Mouse (Mus musculus) brain, embryonic 14.5 days (tissue): Measurements from ENCODE around the gene Atf4. TPM values are rescaled to one million over a fixed set of nuclear protein-coding genes. Genes with fewer than 3 reads are reported as not detected.
A peak's percentile ranks its signal among the peaks of the same experiment; 100 is the strongest.

Experiments
- DNase-seq: peaks from one replicate; pipeline ENCODE4 v3.0.0-alpha.2; 2011; ENCODE audit warnings: low read depth
- CTCF ChIP-seq: fragments of 200-500 bp; IDR thresholded peaks from 2 replicates; pipeline ENCODE4 v1.5.1; 2012; ENCODE audit warnings: inconsistent platforms, mild to moderate bottlenecking, moderate library complexity, borderline replicate concordance; ENCODE audit not compliant: insufficient read depth, insufficient read length; ENCODE audit errors: extremely low read depth
- POLR2A ChIP-seq: fragments of 200-500 bp; IDR thresholded peaks from 2 replicates; pipeline ENCODE4 v1.6.1; 2012; ENCODE audit warnings: mild to moderate bottlenecking, inconsistent platforms, borderline replicate concordance; ENCODE audit not compliant: poor library complexity, insufficient read depth, insufficient read length, severe bottlenecking; ENCODE audit errors: extremely low read depth
- polyA plus RNA-seq: library from polyadenylated mRNA; depleted of rRNA; stranded (reverse); fragments of >200 nt; gene quantifications from 2 replicates; pipeline ENCODE4 v1.2.3, GENCODE M21; 2012; rRNA removed

Gene Atf4
- polyA plus RNA-seq, 1 experiment, result 236 TPM

DNA sequence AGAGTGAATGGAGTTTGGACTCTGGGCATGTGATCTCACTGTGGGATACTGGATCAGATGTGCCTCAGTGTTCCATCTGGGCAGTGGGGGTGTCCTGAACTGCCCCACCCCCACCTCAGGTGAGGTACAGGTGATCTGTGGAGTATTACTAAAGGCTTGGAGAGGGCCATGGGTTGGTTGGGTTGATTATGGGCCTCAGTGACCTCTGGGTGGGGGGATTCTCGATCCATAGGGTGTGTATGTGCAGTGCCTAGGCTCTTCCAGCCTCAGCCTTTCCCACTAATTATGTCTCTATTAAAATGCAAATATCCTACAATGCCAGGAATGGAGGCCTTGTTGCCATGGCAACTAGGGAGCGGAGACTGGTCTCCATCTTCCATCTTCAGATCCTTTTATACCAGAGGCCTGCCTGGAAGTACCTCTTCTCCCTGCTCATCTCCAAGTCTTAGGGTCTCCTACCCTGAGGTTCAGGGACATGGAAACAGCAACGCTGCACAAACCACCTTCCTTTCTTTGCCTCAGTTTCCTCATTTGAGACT, 16.9 kb downstream of the Atf4 start:
- peak; percentile 78 for DNase-seq
- TF ChIP-seq POLR2A (no peak), CTCF (no peak)

DNA sequence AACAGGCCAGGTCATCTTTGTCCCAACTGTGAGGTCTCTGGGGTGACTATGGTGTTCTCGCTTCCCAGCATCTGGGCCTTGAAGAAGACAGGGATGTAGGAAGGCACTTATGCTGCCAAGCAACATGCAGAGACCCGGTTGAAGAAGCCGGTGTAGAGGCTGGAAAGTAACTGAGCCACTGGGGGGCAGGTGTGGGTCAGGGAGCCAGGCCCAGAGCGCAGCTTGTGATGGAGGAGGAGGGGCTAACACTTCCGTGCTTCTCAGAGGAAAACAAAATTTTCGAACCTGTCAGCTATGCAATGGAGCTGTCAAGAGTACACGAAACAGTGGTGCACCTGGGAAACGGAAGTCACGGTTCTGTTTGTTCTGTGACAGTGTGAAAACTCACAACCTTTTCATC, 22.1 kb downstream of the Atf4 start:
- no peak for TF ChIP-seq POLR2A
- TF ChIP-seq CTCF, result peak; percentile 52
- DNase-seq, result peak; percentile 58

DNA sequence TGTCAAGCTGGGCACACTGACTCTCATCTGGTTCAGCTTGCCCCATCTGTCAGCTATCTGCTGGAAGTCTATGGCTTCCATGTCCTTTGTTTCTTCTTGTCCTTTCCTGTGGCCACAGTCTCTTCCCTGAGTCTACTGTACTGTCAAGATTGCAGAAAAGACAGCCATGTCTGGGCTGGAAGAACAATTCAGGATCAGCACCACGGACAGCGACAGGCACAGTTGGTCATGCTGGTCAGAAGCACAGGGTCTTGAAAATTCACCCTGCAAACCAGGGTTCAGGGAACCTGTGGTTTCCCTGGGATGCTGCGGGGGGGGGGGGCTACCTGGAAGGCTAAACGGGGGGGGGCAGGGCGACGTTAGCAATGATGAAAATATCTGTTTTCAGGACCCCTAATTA, 22.6 kb downstream of the Atf4 start:
- DNase-seq, result peak; percentile 56
- TF ChIP-seq POLR2A (no peak), CTCF (no peak)

DNA sequence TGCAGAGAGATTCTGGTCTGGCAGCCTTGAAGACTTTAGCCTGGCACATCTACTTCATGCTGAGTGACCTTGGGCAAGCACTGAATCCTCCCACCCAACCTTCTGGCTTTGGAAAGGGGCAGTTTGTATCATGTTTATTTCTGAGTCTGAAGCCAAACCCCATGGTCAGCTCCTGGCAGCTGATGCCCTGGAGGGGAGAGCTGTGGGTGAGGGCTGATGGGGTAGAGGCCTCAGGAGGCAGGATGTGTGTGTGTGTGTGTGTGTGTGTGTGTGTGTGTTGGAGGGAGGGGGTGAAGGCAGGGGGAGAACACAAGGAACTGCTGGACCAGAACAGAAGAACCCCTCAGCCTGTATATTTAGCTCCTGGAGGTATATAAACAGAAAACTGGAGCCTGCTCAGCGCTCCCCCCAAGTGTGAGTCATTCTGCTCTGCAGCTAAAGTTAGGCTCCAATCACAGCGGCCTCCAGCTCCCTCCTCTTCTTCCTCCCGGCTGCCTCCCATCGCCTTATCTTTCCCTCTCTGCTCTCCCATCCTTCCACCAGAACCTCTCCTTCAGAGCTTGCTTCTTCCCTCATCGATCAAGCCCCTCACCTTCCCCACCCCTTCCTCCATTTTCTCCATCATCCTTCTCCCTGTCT, 23.3 kb downstream of the Atf4 start:
- no peak for DNase-seq
- TF ChIP-seq CTCF, result no peak
- no peak for TF ChIP-seq POLR2A

DNA sequence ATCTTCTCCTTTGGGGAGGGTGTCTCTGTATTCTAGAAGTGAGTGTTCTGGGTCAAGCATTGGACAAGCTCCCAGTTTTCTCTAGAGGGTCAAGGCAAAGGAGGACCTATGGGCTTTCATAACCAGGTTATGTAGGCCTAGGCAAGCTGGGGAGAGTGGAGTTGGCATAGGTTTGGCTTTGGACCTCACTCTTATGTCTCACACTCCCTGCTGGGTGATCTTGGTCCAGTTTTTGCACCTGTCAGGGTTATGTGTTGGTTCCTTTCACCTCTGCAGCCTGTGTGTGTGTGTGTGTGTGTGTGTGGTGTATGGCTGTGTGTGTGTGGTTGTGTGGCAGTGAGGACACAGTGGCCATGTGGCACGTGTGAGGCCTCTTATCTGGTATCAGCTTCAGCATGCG, 24.1 kb downstream of the Atf4 start:
- TF ChIP-seq POLR2A (no peak), CTCF (no peak)
- DNase-seq, result no peak

DNA sequence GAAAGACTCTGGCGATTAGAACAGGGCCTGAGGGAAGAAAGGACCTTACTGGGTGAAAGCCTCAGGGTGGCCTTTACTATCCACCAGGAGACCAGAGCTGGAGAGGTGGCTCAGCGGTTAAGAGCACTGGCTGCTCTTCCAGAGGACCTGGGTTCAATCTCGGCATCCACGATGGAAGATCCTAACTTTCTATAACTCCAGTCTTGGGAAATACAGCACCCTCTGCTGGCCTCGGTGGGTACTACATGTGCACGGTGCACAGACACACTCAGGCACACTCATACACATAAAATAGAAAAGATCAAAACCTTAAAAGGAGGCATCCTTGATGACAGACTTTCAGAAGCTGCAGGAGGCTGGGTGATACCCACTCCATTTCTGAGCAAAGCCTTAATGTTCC, 25.7 kb downstream of the Atf4 start:
- peak; percentile 49 for DNase-seq
- TF ChIP-seq POLR2A, result no peak
- peak; percentile 74; the same call in 1 of the 2 replicates for TF ChIP-seq CTCF

DNA sequence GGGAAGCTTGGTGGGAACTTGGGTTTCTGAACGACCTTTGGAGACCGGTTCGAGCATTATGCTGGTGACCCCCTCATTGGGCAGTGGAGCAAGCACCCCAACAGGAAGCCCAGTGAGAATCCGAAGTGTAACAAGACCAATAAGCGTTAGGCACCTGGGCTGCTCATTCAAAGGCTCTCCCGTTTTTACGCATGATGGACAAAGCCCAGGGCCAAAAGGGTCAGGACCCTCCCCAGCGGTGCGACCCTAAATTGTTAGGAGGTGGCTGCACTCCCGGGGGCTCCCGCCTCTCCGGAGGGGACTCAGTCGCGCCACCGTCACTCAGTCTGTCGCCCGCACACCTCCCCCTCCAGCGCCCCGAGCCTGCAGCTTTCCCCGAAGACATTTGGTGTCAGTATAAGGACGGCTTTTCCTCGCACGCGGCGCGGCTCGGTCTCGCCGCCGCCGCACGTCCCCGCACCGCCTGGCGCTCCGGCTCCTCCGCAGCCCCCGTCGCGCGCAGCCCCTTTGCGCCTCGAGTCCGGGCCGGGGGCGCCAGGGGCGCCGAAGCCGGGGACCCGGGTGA, 31.9 kb downstream of the Atf4 start, which contains the start of gene Cacna1i:
Gene Cacna1i (plus strand): TSS at position 388 of the 565 bp plus-strand sequence.
- peak; percentile 83 for DNase-seq
- TF ChIP-seq POLR2A (0 out of 2 replicates have a peak, but pooled peaks have one; percentile 15), CTCF (peak; percentile 31; the same call in 1 of the 2 replicates)

DNA sequence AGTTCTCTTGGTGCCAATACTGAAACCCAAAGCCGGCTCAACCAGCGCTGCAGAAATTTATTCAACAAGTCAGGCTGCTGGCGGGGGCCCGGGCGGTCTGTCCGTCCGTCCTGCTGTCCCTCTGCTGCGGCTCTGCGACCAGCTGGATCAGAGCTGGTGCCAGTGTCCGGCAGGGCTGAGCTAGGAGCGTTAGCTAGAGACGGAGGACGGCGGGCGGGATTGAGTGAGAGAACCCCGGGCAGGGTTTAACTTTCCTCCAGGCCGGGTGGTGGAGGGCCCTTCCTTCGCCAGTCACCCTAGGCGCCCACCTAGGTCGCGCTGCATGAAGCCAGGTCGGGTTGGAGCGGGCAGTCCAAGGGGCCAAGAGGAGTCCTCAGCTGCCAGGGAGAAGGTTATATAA, 33.1 kb downstream of the Atf4 start:
- no peak for TF ChIP-seq POLR2A
- no peak for TF ChIP-seq CTCF
- DNase-seq, result no peak

DNA sequence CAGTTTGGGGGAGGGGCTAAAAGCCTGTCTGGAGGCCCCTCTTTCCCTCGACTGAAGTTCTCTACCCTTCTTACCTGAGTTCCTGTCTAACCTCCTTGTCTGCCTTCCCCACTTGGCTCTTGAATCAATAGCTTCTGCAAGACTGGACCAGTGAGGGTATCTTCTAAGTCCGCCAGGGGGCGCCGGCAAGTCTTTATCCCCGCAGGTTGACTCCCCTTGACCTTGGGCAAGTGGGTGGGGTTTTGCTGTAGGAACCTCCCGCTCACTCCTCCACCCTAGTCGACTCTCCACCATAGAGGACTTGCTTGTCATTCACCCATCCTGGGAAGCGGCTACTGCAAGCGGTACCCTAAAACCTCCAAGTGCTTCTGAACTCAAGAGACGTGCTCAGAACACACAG, 34.5 kb downstream of the Atf4 start:
- TF ChIP-seq CTCF (peak; percentile 62), POLR2A (no peak)
- peak; percentile 50 for DNase-seq

DNA sequence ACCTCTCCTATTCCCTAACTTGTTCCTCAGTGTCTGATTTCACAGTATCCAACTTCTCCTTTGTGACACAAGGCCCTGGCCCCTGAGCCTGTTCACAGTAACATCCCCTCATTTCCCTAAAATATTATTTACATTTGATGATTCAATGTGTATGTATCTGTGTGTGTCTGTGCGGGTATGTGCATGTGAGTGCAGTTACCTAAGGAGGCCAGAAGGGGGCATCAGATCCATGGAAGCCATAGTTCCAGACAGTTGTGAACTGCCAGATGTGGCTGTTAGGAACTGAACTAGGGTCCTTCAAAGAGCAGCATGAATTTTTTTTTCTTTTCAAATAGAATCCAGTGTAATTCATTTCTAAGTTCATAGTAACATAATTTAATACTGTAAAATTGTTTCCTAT, 42.2 kb downstream of the Atf4 start:
- TF ChIP-seq POLR2A (no peak), CTCF (peak; percentile 28; the same call in 1 of the 2 replicates)
- DNase-seq, result no peak

DNA sequence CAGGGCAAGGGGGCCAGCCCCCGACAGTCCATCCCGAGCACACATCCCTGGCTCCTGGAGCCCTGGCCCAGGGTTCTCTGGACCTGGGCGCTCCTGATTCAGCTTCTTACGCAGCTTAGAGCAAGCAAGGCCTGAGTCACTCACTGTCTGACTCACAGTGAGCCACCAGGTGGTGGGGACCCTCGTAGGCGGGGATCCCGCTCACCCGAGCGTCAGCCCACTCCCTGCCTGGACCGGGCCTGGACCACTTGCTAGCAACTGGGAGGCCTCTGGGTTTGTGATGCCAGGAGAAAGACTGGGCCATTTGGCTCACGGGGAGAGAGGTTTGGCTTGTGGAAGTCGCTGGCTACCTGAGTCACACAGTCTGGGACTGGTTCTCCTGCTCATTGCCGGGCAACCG, 48.8 kb downstream of the Atf4 start:
- no peak for DNase-seq
- no peak for TF ChIP-seq POLR2A
- TF ChIP-seq CTCF, result no peak

DNA sequence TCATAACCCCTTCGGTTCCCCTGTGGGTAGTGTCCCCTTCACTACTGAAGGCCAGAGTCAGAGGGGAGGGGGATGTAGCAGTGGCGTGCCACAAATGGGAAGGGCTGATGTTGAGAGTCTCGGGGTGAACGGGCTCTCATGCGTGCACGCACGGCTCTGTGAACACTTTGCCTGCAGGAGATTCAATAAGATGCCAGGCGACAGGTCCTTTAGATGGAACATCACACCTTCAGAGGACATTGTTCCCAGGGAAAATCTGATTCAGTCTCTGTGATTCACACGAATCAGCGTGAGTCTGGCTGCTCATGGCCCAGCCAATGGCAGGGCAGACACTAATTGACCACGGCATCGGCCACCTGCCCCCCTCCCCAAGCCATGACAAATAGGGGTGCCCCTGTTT, 49.2 kb downstream of the Atf4 start:
- no peak for DNase-seq
- TF ChIP-seq POLR2A (no peak), CTCF (no peak)

DNA sequence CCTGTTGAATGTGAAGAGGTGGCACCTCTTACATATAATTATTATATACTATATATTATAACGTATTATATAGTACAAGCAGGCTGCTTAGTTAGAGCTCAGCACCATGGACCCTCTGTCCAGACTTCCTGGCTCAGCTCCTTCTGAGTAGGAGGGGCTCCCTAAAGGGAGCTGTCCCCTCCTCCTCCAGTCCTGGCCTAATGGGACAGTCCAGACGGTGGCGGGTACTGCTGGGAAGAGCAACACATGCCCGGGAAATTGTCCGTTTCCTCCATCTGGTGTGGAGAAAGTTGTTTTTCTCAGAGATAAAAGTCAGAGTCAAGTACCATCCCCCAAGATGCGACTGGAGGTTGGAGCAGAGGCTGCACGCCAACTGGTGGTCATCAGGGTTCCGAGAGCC, 51.2 kb downstream of the Atf4 start:
- DNase-seq, result no peak
- TF ChIP-seq POLR2A (no peak), CTCF (no peak)

Other genes with a start within 250 kb of the Atf4 start
- gene Pdgfb, start 240.2 kb upstream of the Atf4 start, polyA plus RNA-seq, result 12.3 and 16.8 TPM in 2 replicates
- gene Syngr1, start 163.8 kb upstream of the Atf4 start, polyA plus RNA-seq, result 64.7 and 75.5 TPM in 2 replicates
- 770 and 873 TPM in 2 replicates for gene Rpl3, start 163.3 kb upstream of the Atf4 start, polyA plus RNA-seq
- gene Tab1, start 122.1 kb upstream of the Atf4 start, polyA plus RNA-seq, result 49.3 and 55.3 TPM in 2 replicates
- 47.2 and 64.7 TPM in 2 replicates for gene Mgat3, start 81.5 kb upstream of the Atf4 start, polyA plus RNA-seq
- 14.3 and 20.8 TPM in 2 replicates for gene Mief1, start 21.2 kb upstream of the Atf4 start, polyA plus RNA-seq
- gene AC140267.1, start 19.3 kb upstream of the Atf4 start, polyA plus RNA-seq, result not detected in 2 replicates
- gene Rps19bp1, start 9.1 kb downstream of the Atf4 start, polyA plus RNA-seq, result 51.4 and 54.7 TPM in 2 replicates
- gene Cacna1i, start 32.1 kb downstream of the Atf4 start, polyA plus RNA-seq, result 3.1 and 6.5 TPM in 2 replicates